Mouse (Mus musculus) liver, embryonic 13.5 days (tissue): ENCODE measurements around the gene Tbc1d22a. TPM values are rescaled to one million over a fixed set of nuclear protein-coding genes. Genes with fewer than 3 reads are reported as not detected.
A peak's percentile ranks its signal among the peaks of the same experiment; 100 is the strongest.

Experiments
- ATAC-seq: fragments of 200-750 bp; cut with Nextera tagmentation; 2 replicates; pipeline ENCODE4 v1.8.0; 2017; ENCODE audit warnings: low read depth, mild to moderate bottlenecking, moderate number of reproducible peaks, moderate library complexity
- DNase-seq: peaks from one replicate; pipeline ENCODE4 v3.0.0; 2022
- H3K27ac ChIP-seq: fragments of 300-500 bp; sonication (generic); 2 replicates; pipeline ENCODE4 v1.5.1; 2015; ENCODE audit warnings: moderate library complexity, mild to moderate bottlenecking, inconsistent platforms
- H3K27me3 ChIP-seq: fragments of 300-500 bp; sonication (generic); 2 replicates; pipeline ENCODE4 v1.6.1; 2015; ENCODE audit warnings: mild to moderate bottlenecking, inconsistent platforms
- H3K36me3 ChIP-seq: fragments of 300-500 bp; sonication (generic); 2 replicates; pipeline ENCODE4 v1.6.1; 2015; ENCODE audit warnings: mild to moderate bottlenecking, inconsistent platforms
- H3K4me1 ChIP-seq: fragments of 300-500 bp; sonication (generic); replicated peaks from 2 replicates; pipeline ENCODE4 v1.6.1; 2015; ENCODE audit warnings: inconsistent platforms
- H3K4me2 ChIP-seq: fragments of 300-500 bp; sonication (generic); 2 replicates; pipeline ENCODE4 v1.6.1; 2015; ENCODE audit warnings: inconsistent platforms, mild to moderate bottlenecking, moderate library complexity
- H3K4me3 ChIP-seq: fragments of 300-500 bp; sonication (generic); replicated peaks from 2 replicates; pipeline ENCODE4 v1.5.1; 2015; ENCODE audit warnings: mild to moderate bottlenecking, inconsistent platforms
- H3K9ac ChIP-seq: fragments of 300-500 bp; sonication (generic); 2 replicates; pipeline ENCODE4 v1.6.1; 2015; ENCODE audit warnings: mild to moderate bottlenecking, inconsistent platforms
- H3K9me3 ChIP-seq: fragments of 300-500 bp; sonication (generic); replicated peaks from 2 replicates; pipeline ENCODE4 v1.6.1; 2016; ENCODE audit warnings: inconsistent platforms
- WGBS: fragments of 180-500 bp; shearing (Covaris S2); methylation state at CpG from one replicate; pipeline ENCODE4 v1.1.7; 2015; ENCODE audit not compliant: insufficient replicate concordance; 5-methylcytosine and 5-hydroxymethylcytosine counted together
- polyA plus RNA-seq: library from polyadenylated mRNA; unstranded; fragments of >200 nt; fragmentation: Nextera tagmentation; extraction: Ambion mirVana; gene quantifications from 2 replicates; pipeline ENCODE4 v1.2.1, GENCODE M21; 2015

The Tbc1d22a gene
- polyA plus RNA-seq, 1 experiment from 2014 or later: 7.4 TPM

GRCm38 (mm10) chr15:86370846-86371245 lies 156.6 kb downstream of the Tbc1d22a start:
- Histone ChIP-seq H3K27me3 (no peaks in the 10 kb centered on the region), H3K27ac (no peak overlapping the region), H3K4me3 (no peak overlapping the region), H3K9ac (no peak overlapping the region), H3K36me3 (no peaks in the 10 kb centered on the region), H3K4me2 (no peak overlapping the region), H3K9me3 (no peaks in the 10 kb centered on the region), H3K4me1 (no peaks in the 10 kb centered on the region)
- no peak for ATAC-seq
- WGBS: 61% methylated on average over 3 of the region's 3 CpGs
- no peak for DNase-seq

GRCm38 (mm10) chr15:86375262-86375661 lies 161.0 kb downstream of the Tbc1d22a start:
- ATAC-seq (no peak), DNase-seq (no peak)
- WGBS: 67% methylated on average over 3 of the region's 3 CpGs
- Histone ChIP-seq H3K4me3 (no peak overlapping the region), H3K36me3 (no peaks in the 10 kb centered on the region), H3K4me2 (no peak overlapping the region), H3K9ac (no peak overlapping the region), H3K4me1 (no peaks in the 10 kb centered on the region), H3K27me3 (no peaks in the 10 kb centered on the region), H3K27ac (no peak overlapping the region), H3K9me3 (no peaks in the 10 kb centered on the region)

DNA sequence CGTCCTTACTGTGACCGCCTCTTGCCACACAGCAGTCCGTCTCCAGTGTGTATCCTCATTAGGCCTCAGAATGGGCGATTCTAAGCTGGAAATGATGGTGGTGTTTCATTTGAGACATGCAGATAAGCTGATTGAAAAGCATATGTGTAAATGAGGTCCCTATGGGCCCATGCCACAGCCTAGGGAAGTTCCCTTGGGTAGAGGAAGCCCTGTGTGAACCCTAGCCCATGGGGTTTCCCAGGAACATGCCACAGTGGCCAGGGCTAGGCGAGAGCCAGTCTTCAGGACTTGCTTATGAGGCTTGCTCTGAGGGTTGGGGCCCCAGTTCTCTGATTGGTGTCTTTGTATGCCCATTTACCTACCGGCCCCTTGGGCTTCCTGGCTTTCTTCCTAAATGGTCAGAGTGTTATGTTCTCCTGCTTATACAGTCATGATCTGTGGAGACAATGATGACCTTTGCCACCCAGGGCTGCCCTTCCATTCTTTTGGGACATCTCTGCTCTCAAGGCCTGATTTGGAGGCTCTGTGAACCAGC lies 161.7 kb downstream of the Tbc1d22a start:
- Histone ChIP-seq H3K4me1 (no peaks in the 10 kb centered on the region), H3K36me3 (no peaks in the 10 kb centered on the region), H3K4me2 (no peak overlapping the region), H3K9me3 (no peaks in the 10 kb centered on the region), H3K27me3 (no peaks in the 10 kb centered on the region), H3K4me3 (no peak overlapping the region), H3K27ac (no peak overlapping the region), H3K9ac (no peak overlapping the region)
- no peak for ATAC-seq
- 75% methylated on average over 6 of the region's 6 CpGs for WGBS
- DNase-seq: no peak

DNA sequence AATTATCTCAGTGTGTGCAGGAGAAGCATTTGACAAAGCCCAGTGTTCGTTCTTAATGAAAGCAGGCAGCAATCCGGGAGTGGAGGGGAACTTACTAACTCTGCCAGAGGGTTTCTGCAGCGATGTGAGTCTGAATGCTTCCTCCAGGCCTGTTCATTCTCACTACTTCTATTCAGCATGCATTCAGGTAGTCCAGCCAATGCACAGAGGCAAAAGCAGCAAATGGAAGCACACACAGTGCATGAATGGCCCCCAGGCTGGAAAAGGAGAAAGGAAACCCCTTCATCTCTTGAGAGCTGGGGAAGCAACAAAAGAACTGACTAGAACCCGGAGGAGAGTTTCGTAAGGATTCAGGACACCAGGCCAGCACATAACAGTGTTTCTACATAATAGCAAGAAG lies 169.0 kb downstream of the Tbc1d22a start:
- WGBS: 74% methylated on average over 5 of the region's 5 CpGs
- ATAC-seq (no peak), DNase-seq (no peak)
- no peak overlapping the region for H3K4me3 ChIP-seq
- no peaks in the 10 kb centered on the region for H3K36me3 ChIP-seq
- H3K4me1 ChIP-seq: no peaks in the 10 kb centered on the region
- H3K9ac ChIP-seq: no peak overlapping the region
- H3K27ac ChIP-seq: no peak overlapping the region
- H3K27me3 ChIP-seq: no peaks in the 10 kb centered on the region
- no peak overlapping the region for H3K4me2 ChIP-seq
- H3K9me3 ChIP-seq: no peaks in the 10 kb centered on the region

- 52% methylated on average over 2 of the region's 2 CpGs for WGBS
- no peak overlapping the region for H3K4me3 ChIP-seq
- H3K4me2 ChIP-seq: no peak overlapping the region
- ATAC-seq (no peak), DNase-seq (no peak)
- H3K27me3 ChIP-seq: no peaks in the 10 kb centered on the region
- H3K9ac ChIP-seq: no peak overlapping the region
- no peak overlapping the region for H3K27ac ChIP-seq
- H3K36me3 ChIP-seq: no peaks in the 10 kb centered on the region
- no peaks in the 10 kb centered on the region for H3K9me3 ChIP-seq
- no peaks in the 10 kb centered on the region for H3K4me1 ChIP-seq
Measured at GRCm38 (mm10) chr15:86385436-86385835, 171.2 kb downstream of the Tbc1d22a start.

DNA sequence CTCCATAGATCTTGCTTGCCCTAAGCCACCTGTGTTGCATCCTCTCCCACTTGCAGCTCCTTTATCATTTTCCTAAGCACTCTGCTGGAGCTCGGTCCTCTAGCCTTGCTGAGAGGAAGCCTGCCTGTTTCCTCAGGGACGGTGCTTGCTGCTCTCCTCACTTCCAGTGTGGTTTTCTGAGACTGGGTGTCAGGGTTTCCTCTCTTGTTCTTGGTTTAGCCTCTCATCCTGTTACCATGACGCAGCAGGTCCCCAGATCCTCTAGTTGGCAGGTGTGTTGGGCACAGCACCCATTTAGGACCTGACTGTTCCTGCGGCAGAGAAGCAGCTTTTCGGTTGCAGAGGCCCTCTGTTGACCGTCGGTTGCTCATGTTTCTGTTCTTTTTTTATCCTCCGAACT lies 172.1 kb downstream of the Tbc1d22a start:
- Histone ChIP-seq H3K27me3 (no peaks in the 10 kb centered on the region), H3K9ac (no peak overlapping the region), H3K4me1 (no peaks in the 10 kb centered on the region), H3K4me3 (no peak overlapping the region), H3K4me2 (no peak overlapping the region), H3K27ac (no peak overlapping the region), H3K9me3 (no peaks in the 10 kb centered on the region), H3K36me3 (no peaks in the 10 kb centered on the region)
- DNase-seq: no peak
- 62% methylated on average over 8 of the region's 8 CpGs for WGBS
- no peak for ATAC-seq

GRCm38 (mm10) chr15:86388597-86388996 lies 174.3 kb downstream of the Tbc1d22a start:
- ATAC-seq (no peak), DNase-seq (no peak)
- Histone ChIP-seq H3K4me2 (no peak overlapping the region), H3K27me3 (no peaks in the 10 kb centered on the region), H3K36me3 (no peaks in the 10 kb centered on the region), H3K9me3 (no peaks in the 10 kb centered on the region), H3K27ac (no peak overlapping the region), H3K9ac (no peak overlapping the region), H3K4me1 (no peaks in the 10 kb centered on the region), H3K4me3 (no peak overlapping the region)
- WGBS: 75% methylated on average over 3 of the region's 3 CpGs

GRCm38 (mm10) chr15:86404866-86405265 lies 190.6 kb downstream of the Tbc1d22a start:
- no peak for ATAC-seq
- H3K27me3 ChIP-seq: no peaks in the 10 kb centered on the region
- H3K9me3 ChIP-seq: no peaks in the 10 kb centered on the region
- DNase-seq: no peak
- no peaks in the 10 kb centered on the region for H3K4me1 ChIP-seq
- no peak overlapping the region for H3K9ac ChIP-seq
- 64% methylated on average over 5 of the region's 5 CpGs for whole genome bisulfite sequencing
- H3K4me2 ChIP-seq: no peak overlapping the region
- H3K4me3 ChIP-seq: no peak overlapping the region
- H3K36me3 ChIP-seq: no peaks in the 10 kb centered on the region
- H3K27ac ChIP-seq: no peak overlapping the region

GRCm38 (mm10) chr15:86405527-86405926 lies 191.3 kb downstream of the Tbc1d22a start:
- Histone ChIP-seq H3K9ac (no peak overlapping the region), H3K27me3 (no peaks in the 10 kb centered on the region), H3K4me1 (no peaks in the 10 kb centered on the region), H3K9me3 (no peaks in the 10 kb centered on the region), H3K4me3 (no peak overlapping the region), H3K27ac (no peak overlapping the region), H3K4me2 (no peak overlapping the region), H3K36me3 (no peaks in the 10 kb centered on the region)
- ATAC-seq: no peak
- peak; percentile 28 for DNase-seq
- WGBS: 13% methylated on average over 4 of the region's 4 CpGs

GRCm38 (mm10) chr15:86409352-86409751 lies 195.1 kb downstream of the Tbc1d22a start:
- Histone ChIP-seq H3K36me3 (no peaks in the 10 kb centered on the region), H3K9me3 (no peaks in the 10 kb centered on the region), H3K27ac (no peak overlapping the region), H3K4me2 (no peak overlapping the region), H3K27me3 (no peaks in the 10 kb centered on the region), H3K4me1 (peaks cover 8% of the 10 kb centered on the region), H3K9ac (no peak overlapping the region), H3K4me3 (no peak overlapping the region)
- no peak for ATAC-seq
- DNase-seq: no peak
- WGBS: 74% methylated on average over 5 of the region's 5 CpGs

- no peak overlapping the region for H3K9ac ChIP-seq
- 51% methylated on average over 5 of the region's 5 CpGs for WGBS
- H3K4me2 ChIP-seq: no peak overlapping the region
- ATAC-seq (peak; percentile 69), DNase-seq (no peak)
- H3K36me3 ChIP-seq: no peaks in the 10 kb centered on the region
- no peaks in the 10 kb centered on the region for H3K9me3 ChIP-seq
- H3K4me3 ChIP-seq: no peak overlapping the region
- H3K27ac ChIP-seq: no peak overlapping the region
- no peaks in the 10 kb centered on the region for H3K27me3 ChIP-seq
- H3K4me1 ChIP-seq: peaks cover 8% of the 10 kb centered on the region
Measured at GRCm38 (mm10) chr15:86411532-86412080, 197.3 kb downstream of the Tbc1d22a start.

DNA sequence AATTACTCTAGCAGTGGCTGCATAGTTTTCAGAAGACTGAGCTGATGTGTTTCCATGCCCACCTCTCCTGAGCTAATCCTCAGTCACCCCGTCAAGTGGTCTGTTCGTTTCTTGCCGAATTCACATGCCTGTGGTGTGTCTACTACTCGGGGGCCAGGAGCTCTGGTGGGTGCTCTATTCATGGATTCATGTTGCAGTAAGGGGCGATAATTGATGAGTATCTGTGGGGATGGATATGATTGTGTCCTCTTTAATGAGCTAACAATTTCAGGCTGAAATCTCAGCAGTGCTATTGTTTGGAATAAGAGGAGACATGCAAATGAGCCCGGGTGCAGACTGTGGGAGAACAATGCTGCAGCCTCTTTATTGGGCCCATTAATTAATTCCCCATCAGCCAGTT lies 201.7 kb downstream of the Tbc1d22a start:
- no peak overlapping the region for H3K4me2 ChIP-seq
- no peaks in the 10 kb centered on the region for H3K27me3 ChIP-seq
- WGBS: 65% methylated on average over 6 of the region's 6 CpGs
- no peak for ATAC-seq
- H3K4me3 ChIP-seq: no peak overlapping the region
- H3K9ac ChIP-seq: no peak overlapping the region
- peaks cover 8% of the 10 kb centered on the region for H3K4me1 ChIP-seq
- no peaks in the 10 kb centered on the region for H3K36me3 ChIP-seq
- H3K9me3 ChIP-seq: no peaks in the 10 kb centered on the region
- DNase-seq: no peak
- no peak overlapping the region for H3K27ac ChIP-seq
